20 mouse cellular contexts compared by ENCODE assay signal in the genomic region with DNA sequence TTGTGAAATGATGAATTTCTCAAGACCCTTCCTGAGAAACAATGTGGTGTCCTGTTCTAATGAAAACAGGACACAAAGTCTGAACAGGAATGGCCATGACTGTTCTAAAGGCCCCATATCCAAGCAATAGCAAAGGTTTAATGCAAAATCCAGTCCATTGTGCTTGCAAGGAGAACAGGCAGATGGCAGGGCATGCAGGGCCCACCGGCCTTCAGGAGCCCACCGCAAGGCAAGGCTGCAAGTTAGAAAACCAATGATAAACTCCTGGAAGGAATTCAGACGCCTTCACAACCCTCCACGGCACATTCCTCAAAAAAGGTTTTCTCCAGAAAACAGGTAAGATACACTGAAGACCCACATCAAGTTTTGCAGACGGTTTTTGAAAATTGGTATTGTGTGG.
DNase-seq lines count a peak whose midpoint lies in the region; ATAC-seq and TF ChIP-seq lines count a peak whose summit lies in the region.
"Had no signal": no experiment of that assay in that cellular context is flagged by ENCODE, and none has a peak within 500 bp of the region (broad histone marks: within the 10 kb centered on the region; RNA-seq: fewer than 3 reads in every experiment).

No protein-coding gene starts in this region.

- H3K27me3 ChIP-seq in stomach, embryonic 16.5 days (ENCODE audit: control insufficient read depth, insufficient read depth, low read length), result no peaks in the 10 kb centered on the region
- H3K27me3 ChIP-seq in stomach, postnatal 0 days (ENCODE audit: control insufficient read depth, insufficient read depth, low read length), result no peaks in the 10 kb centered on the region
- H3K27me3 ChIP-seq: embryonic facial prominence, embryonic 13.5 days; embryonic facial prominence, embryonic 15.5 days; forebrain, embryonic 13.5 days had no signal

- H3K4me3 ChIP-seq in stomach, embryonic 16.5 days (replicated peaks; ENCODE audit: low read length), result no peak overlapping the region
- no peak overlapping the region for H3K4me3 ChIP-seq in stomach, postnatal 0 days (ENCODE audit: low read depth, low read length)
- H3K4me3 ChIP-seq: embryonic facial prominence, embryonic 13.5 days; embryonic facial prominence, embryonic 15.5 days; erythroblast, embryonic 14.5 days; forebrain, embryonic 13.5 days had no signal

- ATAC-seq in stomach, embryonic 16.5 days (ENCODE audit: insufficient read depth, low FRiP score), result no peak
- ATAC-seq in stomach, postnatal 0 days (ENCODE audit: low FRiP score, low TSS enrichment), result no peak
- ATAC-seq: forebrain, embryonic 13.5 days; forebrain, embryonic 16.5 days had no signal

- no peaks in the 10 kb centered on the region for H3K9me3 ChIP-seq in stomach, embryonic 16.5 days (replicated peaks; ENCODE audit: control insufficient read depth, low read length)
- H3K9me3 ChIP-seq in stomach, postnatal 0 days (ENCODE audit: control insufficient read depth, low read length), result no peaks in the 10 kb centered on the region
- H3K9me3 ChIP-seq: embryonic facial prominence, embryonic 13.5 days; embryonic facial prominence, embryonic 15.5 days; forebrain, embryonic 13.5 days had no signal

- no peak for TF ChIP-seq EP300 in stomach, postnatal 0 days (optimal IDR thresholded peaks at IDR 0.05)

- WGBS in stomach, embryonic 16.5 days, result 83% methylated on average over 5 of the region's 5 CpGs
- 83% methylated on average over 5 of the region's 5 CpGs for WGBS in stomach, postnatal 0 days

- no peak overlapping the region for H3K9ac ChIP-seq in stomach, embryonic 16.5 days (ENCODE audit: low read length)
- no peak overlapping the region for H3K9ac ChIP-seq in stomach, postnatal 0 days (ENCODE audit: low read length)
- H3K9ac ChIP-seq: embryonic facial prominence, embryonic 13.5 days; embryonic facial prominence, embryonic 15.5 days; forebrain, embryonic 13.5 days had no signal

- H3K36me3 ChIP-seq in stomach, embryonic 16.5 days (ENCODE audit: control insufficient read depth, insufficient read depth, low read length), result no peaks in the 10 kb centered on the region
- no peaks in the 10 kb centered on the region for H3K36me3 ChIP-seq in stomach, postnatal 0 days (ENCODE audit: control insufficient read depth, insufficient read depth, low read length)
- H3K36me3 ChIP-seq: embryonic facial prominence, embryonic 13.5 days; embryonic facial prominence, embryonic 15.5 days had no signal

- no peaks in the 10 kb centered on the region for H3K4me1 ChIP-seq in stomach, embryonic 16.5 days (ENCODE audit: control insufficient read depth, insufficient read depth, low read length)
- H3K4me1 ChIP-seq in stomach, postnatal 0 days (replicated peaks; ENCODE audit: control insufficient read depth, insufficient read depth), result no peaks in the 10 kb centered on the region
- H3K4me1 ChIP-seq: embryonic facial prominence, embryonic 13.5 days; embryonic facial prominence, embryonic 15.5 days had no signal

- no peak overlapping the region for H3K4me2 ChIP-seq in stomach, embryonic 16.5 days (ENCODE audit: low read depth, low read length)
- no peak overlapping the region for H3K4me2 ChIP-seq in stomach, postnatal 0 days (replicated peaks; ENCODE audit: low read depth)
- H3K4me2 ChIP-seq: embryonic facial prominence, embryonic 13.5 days; embryonic facial prominence, embryonic 15.5 days; forebrain, embryonic 13.5 days had no signal

- intact Hi-C loops in heart, postnatal 10 days (cut with DNase I), result no loop called here

- no peak for TF ChIP-seq CTCF in stomach, postnatal 0 days (IDR thresholded peaks at IDR 0.05; ENCODE audit: low read depth)

- H3K27ac ChIP-seq in stomach, embryonic 16.5 days (ENCODE audit: low read length), result peak overlapping the region; percentile 16; the same call in 1 of the 2 replicates
- peak overlapping the region; percentile 13; the same call in 1 of the 2 replicates for H3K27ac ChIP-seq in stomach, postnatal 0 days (replicated peaks)
- H3K27ac ChIP-seq: embryonic facial prominence, embryonic 13.5 days; embryonic facial prominence, embryonic 15.5 days; forebrain, embryonic 13.5 days had no signal

- peak; percentile 81 for DNase-seq in heart, adult 11 months
- no peak for DNase-seq in heart, postnatal 10 days
- no peak for DNase-seq in stomach, postnatal 0 days (ENCODE audit: low spot score)
- DNase-seq in frontal cortex, adult 2 months (ENCODE audit: extremely low spot score in 1 of 2, low spot score in 1 of 2), result no peak
- DNase-seq: adrenal gland, adult 2 months; adrenal gland, postnatal 10 days; adrenal gland, postnatal 25 days; cerebellum, adult 11 months; cerebellum, adult 18-20 months; cerebellum, adult 8-10 months; cerebellum, adult 9-11 months; cerebellum, postnatal 14 days; cerebellum, postnatal 36 days; embryo, embryonic 11 days had no signal
